8 mouse cellular contexts compared by ENCODE assay signal in genomic region chr8:94167244-94167643, GRCm38 (mm10). TPM values are rescaled to one million over a fixed set of nuclear protein-coding genes. Genes with fewer than 3 reads are reported as not detected.
A peak's percentile ranks its signal among the peaks of the same experiment; 100 is the strongest.
DNase-seq lines count a peak whose midpoint lies in the region; ATAC-seq lines count a peak whose summit lies in the region.

No protein-coding gene starts in this region.

- peak; percentile 61 for ATAC-seq in inflammation-experienced regulatory T-cells, adult 6 months
- ATAC-seq in megakaryocyte-erythroid progenitor cell, adult 5-6 weeks (replicated peaks; ENCODE audit: low FRiP score, low TSS enrichment, poor library complexity, severe bottlenecking), result peak; percentile 56

- intact Hi-C loops in gastrocnemius, postnatal 14 days (cut with DNase I; ENCODE audit: low total_unique reads), result loop anchor here (5.0 kb wide), 1 partner anchor 35 kb away; no protein-coding TSS in a partner anchor

- peak; percentile 94 for DNase-seq in adipocyte (ENCODE audit: low spot score)
- peak; percentile 92 for DNase-seq in embryo, embryonic 10 days (ENCODE audit: low spot score)
- peak; percentile 84 for DNase-seq in gastrocnemius, postnatal 14 days
- DNase-seq in left cerebral cortex, adult 8-10 months (ENCODE audit: low spot score in 2 of 2), result peak; percentile 75 to 98
- peak; percentile 80 for DNase-seq in right cerebral cortex, postnatal 14 days
- DNase-seq in urinary bladder, postnatal 36 days (ENCODE audit: low spot score in 2 of 2), result peak; percentile 91 to 93

RNA-seq across cellular contexts. Expression of gene Mt2, which starts 5.2 kb away (rescaled TPM):
- 100 to 1,000 TPM in 1 of 2 experiments, 10 to 100 TPM in 1; 20.2 to 206 TPM for total RNA-seq in gastrocnemius, postnatal 14 days (2021)
- under 1 TPM in 1 of 3 experiments, not detected in 2; 0.94 TPM for polyA plus RNA-seq in inflammation-experienced regulatory T-cells, adult 6 months (2017; shearing (Covaris generic))
- 100 to 1,000 TPM; 287 to 602 (median 391) TPM for total RNA-seq in left cerebral cortex, adult 8-10 months (2022)
- 352 and 428 TPM in 2 replicates for total RNA-seq in megakaryocyte-erythroid progenitor cell, adult 5-6 weeks (2014; fragmentation: Nextera tagmentation)
- total RNA-seq in megakaryocyte-erythroid progenitor cell, adult 5-6 weeks (2017), result 400 TPM in 2 replicates

RNA-seq across cellular contexts. Expression of gene Mt1, which starts 11.6 kb away (rescaled TPM):
- 100 to 1,000 TPM in 1 of 2 experiments, 10 to 100 TPM in 1; 18.6 to 129 TPM for total RNA-seq in gastrocnemius, postnatal 14 days (2021)
- polyA plus RNA-seq in inflammation-experienced regulatory T-cells, adult 6 months (2017; shearing (Covaris generic)), result 10 to 100 TPM in 1 of 3 experiments, 1 to 10 TPM in 2; 1.5 to 11.0 (median 2.6) TPM
- total RNA-seq in left cerebral cortex, adult 8-10 months (2022), result 100 to 1,000 TPM; 307 to 666 (median 449) TPM
- total RNA-seq in megakaryocyte-erythroid progenitor cell, adult 5-6 weeks (2014; fragmentation: Nextera tagmentation), result 524 and 583 TPM in 2 replicates
- total RNA-seq in megakaryocyte-erythroid progenitor cell, adult 5-6 weeks (2017), result 648 and 717 TPM in 2 replicates

RNA-seq across cellular contexts. Expression of gene Mt3, which starts 14.8 kb away (rescaled TPM):
- total RNA-seq in gastrocnemius, postnatal 14 days (2021), result 10 to 100 TPM in 1 of 2 experiments, 1 to 10 TPM in 1; 5.8 to 11.2 TPM
- polyA plus RNA-seq in inflammation-experienced regulatory T-cells, adult 6 months (2017; shearing (Covaris generic)), result 1 to 10 TPM in 1 of 3 experiments, not detected in 2; 5.9 TPM
- total RNA-seq in left cerebral cortex, adult 8-10 months (2022), result 100 to 1,000 TPM; 785 to 962 (median 864) TPM
- not detected in 2 replicates for total RNA-seq in megakaryocyte-erythroid progenitor cell, adult 5-6 weeks (2014; fragmentation: Nextera tagmentation)
- not detected in 2 replicates for total RNA-seq in megakaryocyte-erythroid progenitor cell, adult 5-6 weeks (2017)

RNA-seq across cellular contexts. Expression of gene Mt4, which starts 30.2 kb away (rescaled TPM):
- total RNA-seq in gastrocnemius, postnatal 14 days (2021), result not detected
- polyA plus RNA-seq in inflammation-experienced regulatory T-cells, adult 6 months (2017; shearing (Covaris generic)), result not detected
- total RNA-seq in left cerebral cortex, adult 8-10 months (2022), result not detected
- not detected in 2 replicates for total RNA-seq in megakaryocyte-erythroid progenitor cell, adult 5-6 weeks (2014; fragmentation: Nextera tagmentation)
- not detected in 2 replicates for total RNA-seq in megakaryocyte-erythroid progenitor cell, adult 5-6 weeks (2017)

RNA-seq across cellular contexts. Expression of gene Nup93, which starts 47.1 kb away (rescaled TPM):
- 10 to 100 TPM in 1 of 2 experiments, 1 to 10 TPM in 1; 10.0 to 13.2 TPM for total RNA-seq in gastrocnemius, postnatal 14 days (2021)
- 10 to 100 TPM; 29.9 to 37.2 (median 35.3) TPM for polyA plus RNA-seq in inflammation-experienced regulatory T-cells, adult 6 months (2017; shearing (Covaris generic))
- total RNA-seq in left cerebral cortex, adult 8-10 months (2022), result 10 to 100 TPM; 48.3 to 54.1 (median 49.8) TPM
- 66.6 and 86.4 TPM in 2 replicates for total RNA-seq in megakaryocyte-erythroid progenitor cell, adult 5-6 weeks (2014; fragmentation: Nextera tagmentation)
- total RNA-seq in megakaryocyte-erythroid progenitor cell, adult 5-6 weeks (2017), result 55.1 and 69.6 TPM in 2 replicates

Comparison
In these comparisons a context has a peak if more than half of its experiments do, and no peak if none do; other contexts are left out.
1. Peak in every context shown above with its lines: DNase-seq and ATAC-seq.
2. RNA of gene Mt3, which starts 14.8 kb away (total RNA-seq): 785 to 962 TPM in left cerebral cortex, adult 8-10 months; 5.8 to 11.2 TPM in gastrocnemius, postnatal 14 days and not detected in megakaryocyte-erythroid progenitor cell, adult 5-6 weeks; every median in the first group is over 10 times any median in the second.